12 mouse cellular contexts compared by ENCODE assay signal in genomic region chr7:45515436-45515835, GRCm38 (mm10). TPM values are rescaled to one million over a fixed set of nuclear protein-coding genes. Genes with fewer than 3 reads are reported as not detected.
DNase-seq lines count a peak whose midpoint lies in the region; ATAC-seq and TF ChIP-seq lines count a peak whose summit lies in the region.
"Had no signal": no experiment of that assay in that cellular context is flagged by ENCODE, and none has a peak within 500 bp of the region (broad histone marks: within the 10 kb centered on the region; RNA-seq: fewer than 3 reads in every experiment).

No protein-coding gene starts in this region.

- TF ChIP-seq CTCF in intestine, postnatal 0 days (IDR thresholded peaks at IDR 0.05; ENCODE audit: low read depth) = no peak
- no peak for TF ChIP-seq CTCF in stomach, postnatal 0 days (IDR thresholded peaks at IDR 0.05; ENCODE audit: low read depth)

- H3K4me1 ChIP-seq in heart, embryonic 12.5 days (replicated peaks) = peaks cover 12% of the 10 kb centered on the region
- no peaks in the 10 kb centered on the region for H3K4me1 ChIP-seq in intestine, postnatal 0 days (replicated peaks; ENCODE audit: control insufficient read depth, insufficient read depth, low read length)
- H3K4me1 ChIP-seq in stomach, postnatal 0 days (replicated peaks; ENCODE audit: control insufficient read depth, insufficient read depth) = no peaks in the 10 kb centered on the region

- H3K4me3 ChIP-seq in heart, embryonic 12.5 days = peak overlapping the region; percentile 7; the same call in 1 of the 2 replicates
- H3K4me3 ChIP-seq in intestine, postnatal 0 days (ENCODE audit: low read depth, low read length) = no peak overlapping the region
- H3K4me3 ChIP-seq in stomach, postnatal 0 days (ENCODE audit: low read depth, low read length) = no peak overlapping the region

- peak overlapping the region; percentile 50 for H3K4me2 ChIP-seq in heart, embryonic 12.5 days
- 0 out of 2 replicates have a peak overlapping the region, but pooled peaks have one; percentile 21 for H3K4me2 ChIP-seq in intestine, postnatal 0 days (replicated peaks; ENCODE audit: low read depth)
- H3K4me2 ChIP-seq in stomach, postnatal 0 days (replicated peaks; ENCODE audit: low read depth) = peak overlapping the region; percentile 29; the same call in 1 of the 2 replicates

- no peak for DNase-seq in heart, postnatal 14 days
- peak; percentile 27 for DNase-seq in spleen, adult 12 weeks (ENCODE audit: low spot score)
- no peak for DNase-seq in spleen, postnatal 36 days (ENCODE audit: low spot score in 2 of 2)
- no peak for DNase-seq in stomach, postnatal 0 days (ENCODE audit: low spot score)
- DNase-seq in gastrocnemius, postnatal 25 days = no peak
- no peak for DNase-seq in urinary bladder, postnatal 14 days (ENCODE audit: low spot score)
- DNase-seq: adrenal gland, postnatal 10 days; B cell, adult 2 months; forebrain, postnatal 0 days had no signal

- peak; percentile 77 for ATAC-seq in heart, embryonic 12.5 days (ENCODE audit: insufficient number of reproducible peaks, low FRiP score)
- no peak for ATAC-seq in intestine, postnatal 0 days
- peak; percentile 35 for ATAC-seq in stomach, postnatal 0 days (ENCODE audit: low FRiP score, low TSS enrichment)
- ATAC-seq: forebrain, postnatal 0 days had no signal

- H3K9me3 ChIP-seq in heart, embryonic 12.5 days (replicated peaks) = no peaks in the 10 kb centered on the region
- H3K9me3 ChIP-seq in intestine, postnatal 0 days (ENCODE audit: control insufficient read depth) = no peaks in the 10 kb centered on the region
- H3K9me3 ChIP-seq in stomach, postnatal 0 days (ENCODE audit: control insufficient read depth, low read length) = no peaks in the 10 kb centered on the region

- no peaks in the 10 kb centered on the region for H3K27me3 ChIP-seq in heart, embryonic 12.5 days (replicated peaks)
- no peaks in the 10 kb centered on the region for H3K27me3 ChIP-seq in intestine, postnatal 0 days (replicated peaks; ENCODE audit: control insufficient read depth, insufficient read depth, low read length)
- no peaks in the 10 kb centered on the region for H3K27me3 ChIP-seq in stomach, postnatal 0 days (ENCODE audit: control insufficient read depth, insufficient read depth, low read length)

- H3K36me3 ChIP-seq in heart, embryonic 12.5 days = no peaks in the 10 kb centered on the region
- H3K36me3 ChIP-seq in intestine, postnatal 0 days (ENCODE audit: control insufficient read depth, insufficient read depth) = no peaks in the 10 kb centered on the region
- no peaks in the 10 kb centered on the region for H3K36me3 ChIP-seq in stomach, postnatal 0 days (ENCODE audit: control insufficient read depth, insufficient read depth, low read length)

- H3K9ac ChIP-seq in heart, embryonic 12.5 days = no peak overlapping the region
- H3K9ac ChIP-seq in intestine, postnatal 0 days (ENCODE audit: low read depth, low read length) = no peak overlapping the region
- H3K9ac ChIP-seq in stomach, postnatal 0 days (ENCODE audit: low read length) = no peak overlapping the region
- H3K9ac ChIP-seq: forebrain, postnatal 0 days had no signal

- no peak for TF ChIP-seq EP300 in stomach, postnatal 0 days (optimal IDR thresholded peaks at IDR 0.05)

- intact Hi-C loops in heart, postnatal 14 days (cut with DNase I) = no loop called here

- H3K27ac ChIP-seq in heart, embryonic 12.5 days (ENCODE audit: poor library complexity, severe bottlenecking) = peak overlapping the region; percentile 8; the same call in 1 of the 2 replicates
- no peak overlapping the region for H3K27ac ChIP-seq in intestine, postnatal 0 days (ENCODE audit: low read depth, low read length)
- H3K27ac ChIP-seq in stomach, postnatal 0 days (replicated peaks) = 0 out of 2 replicates have a peak overlapping the region, but pooled peaks have one; percentile 4

- 10% methylated on average over 16 of the region's 16 CpGs for WGBS in heart, embryonic 12.5 days
- WGBS in intestine, postnatal 0 days = 28% methylated on average over 16 of the region's 16 CpGs
- 27% methylated on average over 16 of the region's 16 CpGs for WGBS in stomach, postnatal 0 days

RNA-seq across cellular contexts. Expression of gene Nucb1, which starts 5.2 kb away (rescaled TPM):
- polyA plus RNA-seq in heart, embryonic 12.5 days (2016; fragmentation: Nextera tagmentation; extraction: Ambion mirVana) = 176 and 185 TPM in 2 replicates
- total RNA-seq in heart, postnatal 14 days (2021) = 100 to 1,000 TPM; 116 to 137 TPM
- polyA plus RNA-seq in intestine, postnatal 0 days (2015; fragmentation: Nextera tagmentation; extraction: Ambion mirVana) = 199 and 218 TPM in 2 replicates
- 196 and 199 TPM in 2 replicates for polyA plus RNA-seq in stomach, postnatal 0 days (2015; fragmentation: Nextera tagmentation; extraction: Ambion mirVana)
- 10 to 100 TPM; 60.8 to 73.2 TPM for total RNA-seq in gastrocnemius, postnatal 25 days (2021)

RNA-seq across cellular contexts. Expression of gene Ppp1r15a, which starts 10.6 kb away (rescaled TPM):
- polyA plus RNA-seq in heart, embryonic 12.5 days (2016; fragmentation: Nextera tagmentation; extraction: Ambion mirVana) = 33.7 and 35.2 TPM in 2 replicates
- total RNA-seq in heart, postnatal 14 days (2021) = 10 to 100 TPM; 21.7 to 32.8 TPM
- 7.4 and 9.0 TPM in 2 replicates for polyA plus RNA-seq in intestine, postnatal 0 days (2015; fragmentation: Nextera tagmentation; extraction: Ambion mirVana)
- 21.6 and 26.6 TPM in 2 replicates for polyA plus RNA-seq in stomach, postnatal 0 days (2015; fragmentation: Nextera tagmentation; extraction: Ambion mirVana)
- 10 to 100 TPM; 13.8 to 19.2 TPM for total RNA-seq in gastrocnemius, postnatal 25 days (2021)

RNA-seq across cellular contexts. Expression of gene Plekha4, which starts 10.7 kb away (rescaled TPM):
- 0.57 and 0.68 TPM in 2 replicates for polyA plus RNA-seq in heart, embryonic 12.5 days (2016; fragmentation: Nextera tagmentation; extraction: Ambion mirVana)
- total RNA-seq in heart, postnatal 14 days (2021) = 1 to 10 TPM; 1.9 to 2.1 TPM
- polyA plus RNA-seq in intestine, postnatal 0 days (2015; fragmentation: Nextera tagmentation; extraction: Ambion mirVana) = 0.80 and 1.6 TPM in 2 replicates
- 7.9 and 8.0 TPM in 2 replicates for polyA plus RNA-seq in stomach, postnatal 0 days (2015; fragmentation: Nextera tagmentation; extraction: Ambion mirVana)
- total RNA-seq in gastrocnemius, postnatal 25 days (2021) = 1 to 10 TPM; 7.5 to 8.5 TPM

RNA-seq across cellular contexts. Expression of gene Dhdh, which starts 26.8 kb away (rescaled TPM):
- 4.2 and 4.3 TPM in 2 replicates for polyA plus RNA-seq in heart, embryonic 12.5 days (2016; fragmentation: Nextera tagmentation; extraction: Ambion mirVana)
- 1 to 10 TPM; 4.5 to 6.0 TPM for total RNA-seq in heart, postnatal 14 days (2021)
- 1.1 and 1.2 TPM in 2 replicates for polyA plus RNA-seq in intestine, postnatal 0 days (2015; fragmentation: Nextera tagmentation; extraction: Ambion mirVana)
- 1.1 and 1.3 TPM in 2 replicates for polyA plus RNA-seq in stomach, postnatal 0 days (2015; fragmentation: Nextera tagmentation; extraction: Ambion mirVana)
- total RNA-seq in gastrocnemius, postnatal 25 days (2021) = 10 to 100 TPM; 12.3 to 12.6 TPM

RNA-seq across cellular contexts. Expression of gene Gm45808, which starts 28.8 kb away (rescaled TPM):
- polyA plus RNA-seq in heart, embryonic 12.5 days (2016; fragmentation: Nextera tagmentation; extraction: Ambion mirVana) = not detected in 2 replicates
- total RNA-seq in heart, postnatal 14 days (2021) = 1 to 10 TPM; 2.8 to 4.6 TPM
- polyA plus RNA-seq in intestine, postnatal 0 days (2015; fragmentation: Nextera tagmentation; extraction: Ambion mirVana) = not detected in 2 replicates
- not detected in 2 replicates for polyA plus RNA-seq in stomach, postnatal 0 days (2015; fragmentation: Nextera tagmentation; extraction: Ambion mirVana)
- total RNA-seq in gastrocnemius, postnatal 25 days (2021) = 1 to 10 TPM; 4.3 to 10.0 TPM
- total RNA-seq: forebrain, postnatal 0 days had no signal
- polyA plus RNA-seq: forebrain, postnatal 0 days; large intestine, adult 2 months had no signal
